Mouse (Mus musculus) liver, embryonic 13.5 days (tissue): ENCODE data around the gene Fitm1. TPM values are rescaled to one million over a fixed set of nuclear protein-coding genes. Genes with fewer than 3 reads are reported as not detected.
A peak's percentile ranks its signal among the peaks of the same experiment; 100 is the strongest.

Experiments used
- ATAC-seq: fragments of 200-750 bp; cut with Nextera tagmentation; 2 replicates; pipeline ENCODE4 v1.8.0; 2017; ENCODE audit warnings: low read depth, mild to moderate bottlenecking, moderate number of reproducible peaks, moderate library complexity
- DNase-seq: peaks from one replicate; pipeline ENCODE4 v3.0.0; 2022
- H3K27ac ChIP-seq: fragments of 300-500 bp; sonication (generic); 2 replicates; pipeline ENCODE4 v1.5.1; 2015; ENCODE audit warnings: moderate library complexity, mild to moderate bottlenecking, inconsistent platforms
- H3K27me3 ChIP-seq: fragments of 300-500 bp; sonication (generic); 2 replicates; pipeline ENCODE4 v1.6.1; 2015; ENCODE audit warnings: mild to moderate bottlenecking, inconsistent platforms
- H3K36me3 ChIP-seq: fragments of 300-500 bp; sonication (generic); 2 replicates; pipeline ENCODE4 v1.6.1; 2015; ENCODE audit warnings: mild to moderate bottlenecking, inconsistent platforms
- H3K4me1 ChIP-seq: fragments of 300-500 bp; sonication (generic); replicated peaks from 2 replicates; pipeline ENCODE4 v1.6.1; 2015; ENCODE audit warnings: inconsistent platforms
- H3K4me2 ChIP-seq: fragments of 300-500 bp; sonication (generic); 2 replicates; pipeline ENCODE4 v1.6.1; 2015; ENCODE audit warnings: inconsistent platforms, mild to moderate bottlenecking, moderate library complexity
- H3K4me3 ChIP-seq: fragments of 300-500 bp; sonication (generic); replicated peaks from 2 replicates; pipeline ENCODE4 v1.5.1; 2015; ENCODE audit warnings: mild to moderate bottlenecking, inconsistent platforms
- H3K9ac ChIP-seq: fragments of 300-500 bp; sonication (generic); 2 replicates; pipeline ENCODE4 v1.6.1; 2015; ENCODE audit warnings: mild to moderate bottlenecking, inconsistent platforms
- H3K9me3 ChIP-seq: fragments of 300-500 bp; sonication (generic); replicated peaks from 2 replicates; pipeline ENCODE4 v1.6.1; 2016; ENCODE audit warnings: inconsistent platforms
- WGBS: fragments of 180-500 bp; shearing (Covaris S2); methylation state at CpG from one replicate; pipeline ENCODE4 v1.1.7; 2015; ENCODE audit not compliant: insufficient replicate concordance; 5-methylcytosine and 5-hydroxymethylcytosine counted together
- polyA plus RNA-seq: library from polyadenylated mRNA; unstranded; fragments of >200 nt; fragmentation: Nextera tagmentation; extraction: Ambion mirVana; gene quantifications from 2 replicates; pipeline ENCODE4 v1.2.1, GENCODE M21; 2015

The Fitm1 gene
- polyA plus RNA-seq, 1 experiment from 2014 or later: 0.51 TPM

DNA sequence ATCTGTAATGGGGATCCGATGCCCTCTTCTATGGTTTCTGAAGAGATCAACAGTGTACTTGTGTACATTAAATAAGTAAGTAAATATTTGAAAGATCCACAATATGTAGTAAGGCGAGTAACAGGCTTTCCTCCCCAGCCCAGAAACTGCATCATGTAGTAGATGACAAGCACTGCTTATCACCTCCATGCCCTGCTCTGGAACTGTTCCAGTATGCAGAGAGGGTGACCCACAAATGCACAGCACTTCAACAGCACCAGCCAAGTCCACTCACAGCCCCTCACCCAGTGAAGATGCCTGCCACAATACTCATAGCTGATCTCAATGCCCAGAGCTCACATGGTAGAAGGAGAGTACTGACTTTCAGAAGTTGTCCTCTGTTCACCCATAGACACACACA lies 4.8 kb upstream of the Fitm1 start:
- Histone ChIP-seq H3K9me3 (no peaks in the 10 kb centered on the region), H3K4me2 (no peak overlapping the region), H3K9ac (no peak overlapping the region), H3K27me3 (no peaks in the 10 kb centered on the region), H3K27ac (no peak overlapping the region; the same call in 1 of the 2 replicates), H3K4me3 (no peak overlapping the region), H3K36me3 (peaks cover 53% of the 10 kb centered on the region), H3K4me1 (peaks cover 24% of the 10 kb centered on the region)
- 58% methylated on average over 2 of the region's 2 CpGs for WGBS
- ATAC-seq (no peak), DNase-seq (no peak)

DNA sequence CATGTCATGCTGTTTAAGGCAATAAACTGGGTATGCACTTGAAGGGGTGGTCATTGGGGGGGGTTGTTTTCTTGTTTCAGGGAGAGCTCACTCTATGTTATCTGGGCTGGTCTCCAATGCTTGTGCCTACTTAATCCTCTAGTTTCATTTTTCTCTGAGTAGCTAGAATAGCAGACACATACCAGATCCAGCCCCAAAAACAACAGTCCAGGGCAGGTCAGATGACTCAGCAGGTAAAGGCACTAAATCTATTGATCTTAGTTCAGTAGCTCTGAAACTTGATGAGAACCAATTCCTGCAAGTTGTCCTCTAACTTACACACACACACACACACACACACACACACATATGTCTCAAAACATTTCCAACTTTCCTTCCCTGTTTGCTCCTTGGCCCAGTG lies 3.7 kb upstream of the Fitm1 start:
- Histone ChIP-seq H3K4me2 (no peak overlapping the region), H3K9me3 (no peaks in the 10 kb centered on the region), H3K27me3 (no peaks in the 10 kb centered on the region), H3K4me1 (peaks cover 31% of the 10 kb centered on the region), H3K27ac (peak overlapping the region; percentile 53; the same call in 1 of the 2 replicates), H3K36me3 (peaks cover 41% of the 10 kb centered on the region), H3K4me3 (no peak overlapping the region), H3K9ac (no peak overlapping the region)
- ATAC-seq (no peak), DNase-seq (no peak)

DNA sequence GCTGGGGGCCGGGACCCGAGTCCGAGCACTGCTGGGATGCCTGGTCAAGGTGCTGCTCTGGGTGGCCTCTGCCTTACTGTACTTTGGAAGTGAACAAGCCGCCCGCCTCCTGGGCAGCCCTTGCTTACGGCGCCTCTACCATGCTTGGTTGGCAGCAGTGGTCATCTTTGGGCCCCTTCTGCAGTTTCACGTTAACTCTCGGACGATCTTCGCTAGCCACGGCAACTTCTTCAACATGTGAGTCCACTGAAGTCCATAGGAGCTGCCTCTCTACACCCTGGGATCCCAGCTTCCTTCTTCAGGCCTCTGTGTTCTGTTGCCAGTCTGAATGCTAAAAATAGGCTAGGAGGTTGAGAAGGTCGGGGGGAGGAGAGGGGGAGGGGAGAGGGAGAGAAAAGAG lies 294 bp downstream of the Fitm1 start:
- Histone ChIP-seq H3K27me3 (no peaks in the 10 kb centered on the region), H3K4me2 (no peak overlapping the region), H3K4me3 (no peak overlapping the region), H3K9ac (peak overlapping the region; percentile 4; the same call in 1 of the 2 replicates), H3K27ac (no peak overlapping the region), H3K36me3 (peaks cover 16% of the 10 kb centered on the region), H3K9me3 (no peaks in the 10 kb centered on the region), H3K4me1 (peaks cover 57% of the 10 kb centered on the region)
- no peak for DNase-seq
- ATAC-seq: no peak
- 64% methylated on average over 13 of the region's 13 CpGs for WGBS

DNA sequence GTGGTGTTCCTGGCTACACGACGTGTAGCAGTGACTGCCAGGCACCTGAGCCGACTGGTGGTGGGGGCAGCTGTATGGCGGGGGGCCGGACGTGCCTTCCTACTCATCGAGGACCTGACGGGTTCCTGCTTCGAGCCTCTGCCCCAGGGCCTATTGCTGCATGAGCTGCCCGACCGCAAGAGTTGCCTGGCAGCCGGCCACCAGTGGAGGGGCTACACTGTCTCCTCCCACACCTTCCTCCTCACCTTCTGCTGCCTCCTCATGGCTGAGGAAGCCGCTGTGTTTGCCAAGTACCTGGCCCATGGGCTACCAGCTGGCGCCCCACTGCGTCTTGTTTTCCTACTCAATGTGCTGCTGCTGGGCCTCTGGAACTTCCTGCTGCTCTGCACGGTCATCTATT lies 959 bp downstream of the Fitm1 start:
- Histone ChIP-seq H3K9ac (no peak overlapping the region), H3K4me2 (no peak overlapping the region), H3K4me3 (no peak overlapping the region), H3K9me3 (no peaks in the 10 kb centered on the region), H3K27me3 (no peaks in the 10 kb centered on the region), H3K4me1 (peaks cover 51% of the 10 kb centered on the region), H3K36me3 (peaks cover 20% of the 10 kb centered on the region), H3K27ac (no peak overlapping the region)
- 78% methylated on average over 16 of the region's 16 CpGs for WGBS
- ATAC-seq: no peak
- no peak for DNase-seq

DNA sequence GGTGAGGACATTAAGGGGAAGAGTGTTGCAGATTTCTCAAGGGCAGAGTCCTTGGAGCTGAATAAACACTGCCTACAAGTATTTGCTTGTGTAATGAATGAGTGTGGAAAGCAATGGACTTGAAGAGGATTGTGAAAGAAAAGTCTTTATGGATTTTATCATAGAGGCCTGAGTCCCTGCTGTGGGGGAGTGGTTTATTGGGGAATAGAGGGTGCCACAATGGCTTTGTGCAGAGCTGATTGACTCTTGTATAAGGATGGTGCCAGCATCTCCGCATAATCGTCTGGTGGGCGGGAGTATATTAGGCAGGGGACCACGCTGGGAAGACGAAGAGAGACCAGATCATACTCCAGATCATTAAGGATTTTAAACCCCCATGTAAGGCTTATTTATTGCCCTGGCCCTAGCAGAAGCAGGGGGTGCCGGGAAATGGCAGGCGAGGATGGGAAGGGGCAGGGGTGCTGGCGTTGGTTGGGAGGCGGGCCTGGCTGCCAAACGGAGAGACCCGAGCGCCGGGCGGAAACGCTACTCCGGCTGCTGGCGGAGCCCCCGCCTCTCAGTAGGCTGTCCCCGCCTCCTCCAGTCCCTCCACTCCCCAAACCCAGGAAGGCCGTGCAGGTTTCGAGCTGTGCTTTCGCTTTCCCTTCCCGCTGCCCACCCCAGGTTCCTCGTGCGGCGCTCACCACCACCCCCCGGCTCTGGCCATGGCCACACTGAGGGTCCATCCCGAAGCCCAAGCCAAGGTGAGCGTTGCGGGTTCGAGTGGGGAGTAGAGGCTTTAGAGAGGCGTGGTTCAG lies 2.7 kb downstream of the Fitm1 start, which contains the start of gene Psme1:
Psme1 (plus strand) TSS at position 253 of the 797 bp plus-strand sequence.
- 1% methylated on average over 32 of the region's 32 CpGs for WGBS

DNA sequence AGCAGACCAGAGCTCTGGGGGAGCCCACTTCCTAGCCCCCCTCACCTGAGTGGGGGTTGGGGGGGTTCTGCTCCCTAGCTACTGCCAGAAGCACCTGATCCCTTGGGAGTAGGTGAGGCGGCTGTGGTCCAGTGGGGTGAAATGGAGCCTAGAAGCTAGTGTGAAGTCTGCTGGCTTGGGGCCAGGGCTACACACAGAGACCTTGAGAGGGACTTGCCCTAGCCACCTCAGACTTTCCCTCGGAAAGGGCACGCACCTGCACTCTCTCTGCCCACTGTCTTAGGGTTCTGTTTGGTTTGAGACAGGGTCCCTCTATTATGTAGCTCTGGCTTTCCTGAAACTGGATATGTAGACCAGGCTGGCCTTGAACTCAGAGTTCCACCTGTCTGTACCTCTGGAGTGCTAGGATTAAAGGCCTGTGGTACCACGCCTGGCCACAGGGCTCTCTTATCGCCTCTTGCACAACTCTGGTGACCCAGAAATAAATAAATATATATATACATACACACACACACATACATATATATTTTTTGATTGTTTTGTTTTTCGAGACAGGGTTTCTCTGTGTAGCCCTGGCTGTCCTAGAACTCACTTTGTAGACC lies 3.4 kb downstream of the Fitm1 start:
- H3K27ac ChIP-seq: peak overlapping the region; percentile 90
- no peaks in the 10 kb centered on the region for H3K27me3 ChIP-seq
- WGBS: 12% methylated on average over 6 of the region's 6 CpGs
- H3K4me1 ChIP-seq: peaks cover 55% of the 10 kb centered on the region
- peak overlapping the region; percentile 83 for H3K4me3 ChIP-seq
- H3K9me3 ChIP-seq: no peaks in the 10 kb centered on the region
- peak; percentile 34 for DNase-seq
- peaks cover 31% of the 10 kb centered on the region for H3K36me3 ChIP-seq
- H3K9ac ChIP-seq: peak overlapping the region; percentile 92
- peak overlapping the region; percentile 92 for H3K4me2 ChIP-seq
- ATAC-seq: peak; percentile 54

More for the DNA sequence above, 2.7 kb downstream of the Fitm1 start, which contains the start of gene Psme1:
- H3K4me2 ChIP-seq: peak within 1 kb of the TSS; percentile 92
- DNase-seq (peak; percentile 67), ATAC-seq (peak; percentile 80)
- peak within 1 kb of the TSS; percentile 90 for H3K27ac ChIP-seq
- H3K9me3 ChIP-seq: no peaks in the 10 kb centered on the region
- H3K4me1 ChIP-seq: peaks cover 48% of the 10 kb centered on the region
- peaks cover 26% of the 10 kb centered on the region for H3K36me3 ChIP-seq
- H3K27me3 ChIP-seq: no peaks in the 10 kb centered on the region
- H3K9ac ChIP-seq: peak within 1 kb of the TSS; percentile 92
- peak within 1 kb of the TSS; percentile 83 for H3K4me3 ChIP-seq

DNA sequence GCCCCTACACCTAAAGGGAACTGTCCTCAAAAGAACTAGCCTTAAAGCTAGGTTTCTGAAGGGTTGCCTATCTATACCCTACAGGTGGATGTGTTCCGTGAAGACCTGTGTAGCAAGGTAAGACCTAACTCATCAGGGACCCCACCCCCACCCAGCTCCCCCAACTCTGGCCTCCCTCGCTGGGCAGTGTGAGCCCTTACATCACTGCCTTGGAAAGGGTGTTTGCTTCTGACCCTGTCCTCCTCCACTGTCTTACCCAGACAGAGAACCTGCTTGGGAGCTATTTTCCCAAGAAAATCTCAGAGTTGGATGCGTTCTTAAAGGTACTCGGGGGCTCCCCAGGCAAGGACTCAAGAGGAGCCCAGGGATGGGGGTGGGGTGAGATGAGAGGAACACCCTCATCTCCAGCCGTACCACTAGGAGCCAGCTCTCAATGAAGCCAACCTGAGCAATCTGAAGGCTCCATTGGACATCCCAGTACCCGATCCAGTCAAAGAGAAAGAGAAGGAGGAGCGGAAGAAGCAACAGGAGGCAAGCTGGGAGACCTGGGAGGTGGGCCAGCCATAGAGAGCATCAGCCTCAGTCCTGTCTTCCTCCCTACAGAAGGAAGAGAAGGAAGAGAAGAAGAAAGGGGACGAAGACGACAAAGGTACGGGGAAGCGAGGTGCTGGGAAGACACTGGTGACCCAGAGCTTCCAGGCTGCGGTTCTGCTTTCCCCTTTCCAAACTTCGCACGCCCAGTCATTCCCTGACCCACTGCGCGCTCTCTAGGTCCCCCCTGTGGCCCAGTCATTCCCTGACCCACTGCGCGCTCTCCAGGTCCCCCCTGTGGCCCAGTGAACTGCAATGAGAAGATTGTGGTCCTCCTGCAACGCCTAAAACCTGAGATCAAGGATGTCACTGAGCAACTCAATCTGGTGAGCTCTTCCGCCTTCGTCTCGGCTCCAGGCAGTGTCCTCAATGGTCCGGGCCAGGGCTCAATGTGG lies 4.4 kb downstream of the Fitm1 start:
- H3K4me3 ChIP-seq: peak overlapping the region; percentile 83
- H3K4me1 ChIP-seq: peaks cover 66% of the 10 kb centered on the region
- peak overlapping the region; percentile 90 for H3K27ac ChIP-seq
- no peaks in the 10 kb centered on the region for H3K27me3 ChIP-seq
- peaks cover 31% of the 10 kb centered on the region for H3K36me3 ChIP-seq
- no peak for ATAC-seq
- no peak for DNase-seq
- H3K9me3 ChIP-seq: no peaks in the 10 kb centered on the region
- H3K9ac ChIP-seq: peak overlapping the region; percentile 92; the same call in 1 of the 2 replicates
- WGBS: 85% methylated on average over 23 of the region's 23 CpGs
- H3K4me2 ChIP-seq: peak overlapping the region; percentile 92

DNA sequence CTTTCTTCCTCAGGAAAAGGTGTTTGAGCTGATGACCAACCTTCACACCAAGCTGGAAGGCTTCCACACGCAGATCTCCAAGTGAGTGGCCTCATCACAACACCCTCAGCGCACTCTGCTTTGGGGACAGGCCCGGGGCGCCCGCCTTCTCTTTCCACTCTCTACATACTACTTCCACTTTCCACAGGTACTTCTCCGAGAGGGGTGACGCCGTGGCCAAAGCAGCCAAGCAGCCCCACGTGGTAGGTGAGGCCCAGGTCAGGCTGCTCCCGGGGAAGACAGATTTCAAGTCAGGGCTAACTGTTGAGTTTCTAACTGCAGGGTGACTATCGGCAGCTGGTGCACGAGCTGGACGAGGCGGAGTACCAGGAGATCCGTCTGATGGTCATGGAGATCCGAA lies 5.3 kb downstream of the Fitm1 start:
- Histone ChIP-seq H3K4me3 (no peak overlapping the region), H3K27ac (peak overlapping the region; percentile 16; the same call in 1 of the 2 replicates), H3K27me3 (no peaks in the 10 kb centered on the region), H3K36me3 (peaks cover 31% of the 10 kb centered on the region), H3K4me2 (no peak overlapping the region), H3K9me3 (no peaks in the 10 kb centered on the region), H3K9ac (no peak overlapping the region), H3K4me1 (peaks cover 65% of the 10 kb centered on the region)
- 90% methylated on average over 16 of the region's 16 CpGs for WGBS
- DNase-seq (no peak), ATAC-seq (no peak)

DNA sequence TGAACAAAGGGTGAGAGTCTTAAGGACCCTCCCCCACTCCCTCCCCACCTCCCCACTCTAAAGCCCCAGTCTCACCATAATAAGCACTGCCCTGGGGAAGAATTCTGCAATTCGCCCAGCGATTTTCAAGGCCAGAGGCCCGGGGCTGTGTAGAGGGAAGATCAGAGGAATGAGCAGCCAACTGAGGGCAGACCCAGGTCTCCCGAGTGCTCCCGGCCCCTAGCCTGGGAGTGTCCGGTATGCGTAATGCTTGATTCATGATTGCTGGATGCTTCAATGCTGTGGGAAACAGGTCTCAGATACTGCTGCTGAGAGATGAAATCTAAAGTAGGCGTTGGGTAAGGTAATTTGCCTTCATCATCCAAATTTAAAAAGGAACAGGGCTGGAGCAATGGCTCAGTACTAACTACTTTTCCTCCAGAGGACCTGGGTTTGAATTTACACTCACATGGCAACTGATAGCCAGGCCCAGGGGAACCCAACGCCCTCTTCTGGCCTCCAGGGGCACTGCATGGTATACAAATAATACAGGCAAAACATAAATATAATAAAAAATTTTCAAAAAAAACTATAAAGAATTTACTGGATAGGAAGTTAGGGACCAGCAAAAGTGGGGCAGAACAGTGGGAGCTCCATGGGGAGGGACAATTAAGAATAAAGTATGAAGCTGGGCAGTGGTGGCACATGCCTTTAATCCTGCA lies 6.7 kb downstream of the Fitm1 start:
- 73% methylated on average over 9 of the region's 9 CpGs for WGBS
- Histone ChIP-seq H3K4me2 (no peak overlapping the region), H3K4me1 (peaks cover 73% of the 10 kb centered on the region), H3K36me3 (peaks cover 35% of the 10 kb centered on the region), H3K27me3 (no peaks in the 10 kb centered on the region), H3K9me3 (no peaks in the 10 kb centered on the region), H3K9ac (no peak overlapping the region), H3K4me3 (no peak overlapping the region), H3K27ac (peak overlapping the region; percentile 20; the same call in 1 of the 2 replicates)
- no peak for ATAC-seq
- no peak for DNase-seq

DNA sequence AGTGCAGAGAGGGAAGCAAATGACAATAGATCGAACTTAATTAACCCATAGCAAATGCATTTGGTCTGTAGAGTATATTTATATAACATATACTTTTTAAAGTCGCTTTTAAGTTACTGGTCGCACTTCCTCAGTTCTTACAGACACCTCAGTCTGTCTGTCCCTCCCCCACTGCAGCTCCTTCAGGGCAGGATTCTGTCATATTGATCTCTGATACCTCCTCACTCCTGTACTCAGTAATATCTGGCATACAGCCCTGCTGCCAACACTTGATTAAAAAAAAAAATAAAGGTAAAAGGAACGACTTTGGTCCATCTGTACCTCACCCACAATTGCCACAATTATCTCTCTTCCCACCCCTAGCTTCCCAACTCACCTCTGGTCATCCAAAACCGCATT lies 8.9 kb downstream of the Fitm1 start:
- DNase-seq (no peak), ATAC-seq (no peak)
- H3K27me3 ChIP-seq: no peaks in the 10 kb centered on the region
- no peaks in the 10 kb centered on the region for H3K9me3 ChIP-seq
- peak overlapping the region; percentile 81 for H3K4me3 ChIP-seq
- H3K36me3 ChIP-seq: peaks cover 55% of the 10 kb centered on the region
- H3K4me1 ChIP-seq: peaks cover 72% of the 10 kb centered on the region
- H3K9ac ChIP-seq: peak overlapping the region; percentile 85
- H3K4me2 ChIP-seq: peak overlapping the region; percentile 97
- peak overlapping the region; percentile 96 for H3K27ac ChIP-seq
- WGBS: 22% methylated on average over 5 of the region's 5 CpGs
